Mouse (Mus musculus) cerebellum, postnatal 14 days (tissue): ENCODE measurements around the gene Klra1.
"Not testable (repeated sequence)": the region's sequence is repeated elsewhere in the genome, so short reads cannot be mapped to it uniquely, and the experiment has no call there.

Experiments used
- DNase-seq, 2 experiments: peaks; one replicate each; pipeline ENCODE4 v3.0.0; 2021; ENCODE audit warnings: mixed read lengths in 2 of 2

Klra1 gene

GRCm38 (mm10) chr6:130386750-130387149, at the start of gene Klra1:
Klra1 (minus strand) TSS chr6:130386874.
- DNase-seq = no peak

- DNase-seq = no peak
Observed at GRCm38 (mm10) chr6:130429511-130429910, 42.8 kb upstream of the Klra1 start.

GRCm38 (mm10) chr6:130419158-130419557, 32.5 kb upstream of the Klra1 start:
- no peak for DNase-seq

GRCm38 (mm10) chr6:130404882-130405281, 18.2 kb upstream of the Klra1 start:
- no peak for DNase-seq

GRCm38 (mm10) chr6:130385803-130386202, 871 bp downstream of the Klra1 start:
- DNase-seq = no peak

GRCm38 (mm10) chr6:130382375-130382774, 4.3 kb downstream of the Klra1 start:
- DNase-seq = no peak

GRCm38 (mm10) chr6:130345381-130345780, 41.3 kb downstream of the Klra1 start:
- DNase-seq = not testable (repeated sequence)

- DNase-seq = not testable (repeated sequence)
Observed at GRCm38 (mm10) chr6:130341973-130342372, 44.7 kb downstream of the Klra1 start.

GRCm38 (mm10) chr6:130337411-130337810, 49.3 kb downstream of the Klra1 start, which contains the start of gene Klra3:
Klra3 (minus strand) TSS chr6:130337574.
- no peak for DNase-seq
